Mouse (Mus musculus): Measurements from ENCODE around the gene Gm10642.

The Gm10642 gene

DNA sequence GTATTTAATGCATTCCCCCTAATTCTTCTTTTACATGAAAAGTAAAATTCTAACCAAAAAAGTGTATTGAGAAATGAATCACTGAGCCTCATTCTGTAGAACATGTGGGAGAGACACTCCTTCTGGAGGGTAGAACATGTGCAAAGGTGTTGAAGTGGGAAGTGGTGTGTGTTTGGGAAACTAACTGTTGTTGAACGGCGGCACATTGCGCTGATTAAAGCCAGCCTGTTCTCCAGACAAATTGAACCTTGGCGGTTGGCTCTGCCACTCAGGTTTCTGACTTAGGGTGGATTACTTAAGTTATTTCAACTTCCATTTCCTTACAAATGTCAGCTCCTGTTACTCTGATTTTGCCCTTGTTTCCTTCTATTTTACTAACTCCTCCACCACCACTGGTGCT is 17.6 kb downstream of the Gm10642 start:
- DNase-seq, result no peak

DNA sequence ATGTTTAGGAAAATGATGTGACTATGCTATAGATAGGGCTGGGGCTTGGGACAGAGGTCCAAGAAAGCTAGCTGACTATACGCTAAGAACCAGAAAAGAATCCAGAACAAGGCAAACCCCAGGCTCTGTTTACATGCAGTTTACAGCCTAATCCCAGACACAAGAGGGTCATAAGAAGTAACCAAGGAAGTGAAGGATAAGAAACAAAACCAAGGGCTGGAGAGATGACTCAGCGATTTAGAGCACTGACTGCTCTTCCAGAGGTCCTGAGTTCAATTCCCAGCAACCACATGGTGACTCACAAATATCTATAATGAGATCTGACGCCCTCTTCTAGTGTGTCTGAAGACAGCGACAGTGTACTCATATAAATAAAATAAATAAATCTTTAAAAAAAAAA is 19.1 kb downstream of the Gm10642 start:
- DNase-seq, result no peak

DNA sequence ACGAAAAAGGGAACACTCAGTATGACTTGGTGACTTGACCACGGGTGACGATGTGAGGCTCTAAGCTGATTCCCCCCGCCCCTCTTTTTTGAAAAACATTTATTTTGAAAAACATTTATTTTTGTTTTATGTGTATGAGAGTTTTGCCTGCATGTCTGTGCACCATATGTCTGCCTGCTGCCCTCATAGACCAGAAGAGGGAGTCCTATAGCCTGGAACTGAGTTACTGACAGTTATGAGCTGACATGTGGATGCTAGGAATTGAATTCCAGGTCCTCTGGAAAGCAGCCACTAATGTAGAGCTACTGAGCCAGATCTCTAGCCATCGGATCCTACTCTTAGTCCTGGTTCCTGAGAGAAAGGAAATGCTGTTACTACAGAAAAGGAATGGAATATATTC is 19.9 kb downstream of the Gm10642 start:
- no peak for DNase-seq

DNA sequence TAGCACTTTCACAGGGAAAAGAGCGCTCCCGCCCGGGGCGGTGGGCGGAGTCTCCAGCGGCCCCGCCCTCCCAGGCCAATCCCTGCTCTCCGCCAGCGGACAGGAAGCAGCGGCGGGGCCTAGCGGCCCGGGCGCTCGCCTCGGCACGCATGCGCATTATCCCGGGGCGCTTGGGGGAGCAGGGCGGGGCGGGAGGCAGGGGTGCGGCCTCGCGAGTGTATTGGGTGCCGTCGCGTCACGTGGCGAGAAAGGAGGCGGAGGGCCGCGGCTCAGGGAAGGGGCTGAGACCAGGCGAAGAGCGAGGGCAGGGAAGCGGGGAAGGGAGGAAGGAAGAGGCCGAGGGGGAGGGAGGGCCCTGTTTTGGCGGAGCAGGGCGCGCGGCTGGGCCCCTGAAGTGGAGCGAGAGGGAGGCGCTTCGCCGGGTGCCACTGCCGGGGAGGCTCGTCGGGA is 22.7 kb downstream of the Gm10642 start, which contains the start of gene Adam10:
Gene Adam10 (plus strand): TSS at position 316 of the 450 bp plus-strand sequence.
- DNase-seq, result peak; percentile 97 to 100

DNA sequence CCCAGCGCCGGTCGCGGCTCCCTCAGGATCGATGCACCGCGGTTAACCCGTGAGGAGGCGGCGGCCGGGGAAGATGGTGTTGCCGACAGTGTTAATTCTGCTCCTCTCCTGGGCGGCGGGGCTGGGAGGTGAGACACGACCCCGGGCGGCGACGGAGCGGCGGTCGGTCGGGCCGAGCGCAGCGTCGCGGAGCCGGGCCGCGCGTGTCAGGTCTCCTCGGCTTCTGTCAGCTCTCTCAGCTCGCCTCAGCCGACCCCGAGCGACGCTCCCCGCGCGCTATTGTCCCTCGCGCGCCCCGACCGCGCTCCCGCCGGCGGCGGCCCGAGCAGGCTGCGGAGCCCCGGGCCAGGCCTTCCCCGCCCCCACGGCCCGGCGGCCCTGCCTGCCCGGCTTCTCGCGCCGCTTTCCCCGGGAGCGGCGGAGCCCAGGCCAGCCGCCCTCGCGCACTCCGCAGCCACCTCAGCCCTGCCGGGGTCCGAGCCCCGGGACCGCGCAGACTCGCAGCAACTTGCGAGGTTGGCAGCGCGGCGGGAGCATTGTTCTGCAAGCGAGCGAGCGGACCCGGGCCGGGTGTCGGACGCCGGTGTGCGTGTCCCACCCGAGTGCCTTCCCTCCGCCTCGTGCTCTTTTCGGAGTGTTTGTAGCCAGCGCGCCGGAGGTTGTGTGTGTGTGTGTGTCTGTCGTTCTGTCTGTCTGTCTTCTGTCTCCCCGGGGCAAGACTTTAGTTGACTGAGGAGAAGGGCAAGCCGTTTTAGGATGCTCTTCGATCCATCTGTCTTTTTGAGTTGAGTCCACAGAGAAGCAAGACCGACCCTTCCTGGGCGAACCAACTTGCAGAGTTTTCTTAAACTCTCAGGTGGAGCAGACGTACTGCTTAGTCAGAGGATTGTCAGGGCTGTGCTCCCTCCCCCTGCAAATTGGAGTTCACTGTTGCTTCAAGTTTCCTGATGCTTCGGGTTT is 23.4 kb downstream of the Gm10642 start:
- peak; percentile 44 to 72 for DNase-seq

DNA sequence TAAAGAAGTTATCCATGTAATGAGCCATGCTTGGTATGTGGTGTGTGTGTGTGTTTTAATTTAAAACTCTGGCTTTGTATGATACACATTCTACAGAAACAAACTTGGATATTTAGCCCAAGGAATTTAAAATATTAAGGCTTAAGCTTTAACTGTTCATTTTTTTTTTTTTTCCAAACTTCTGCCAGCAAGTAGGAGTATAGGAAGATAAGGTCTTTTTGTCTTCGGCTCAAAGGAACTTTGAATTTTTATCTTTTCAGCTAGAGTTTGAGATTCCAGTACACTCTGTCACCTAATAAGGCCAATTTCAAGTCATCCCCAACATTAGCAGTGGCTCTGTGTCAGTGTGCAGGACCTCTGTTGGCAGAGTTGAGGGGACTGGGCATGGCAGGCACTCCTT is 26.2 kb downstream of the Gm10642 start:
- DNase-seq, result no peak

DNA sequence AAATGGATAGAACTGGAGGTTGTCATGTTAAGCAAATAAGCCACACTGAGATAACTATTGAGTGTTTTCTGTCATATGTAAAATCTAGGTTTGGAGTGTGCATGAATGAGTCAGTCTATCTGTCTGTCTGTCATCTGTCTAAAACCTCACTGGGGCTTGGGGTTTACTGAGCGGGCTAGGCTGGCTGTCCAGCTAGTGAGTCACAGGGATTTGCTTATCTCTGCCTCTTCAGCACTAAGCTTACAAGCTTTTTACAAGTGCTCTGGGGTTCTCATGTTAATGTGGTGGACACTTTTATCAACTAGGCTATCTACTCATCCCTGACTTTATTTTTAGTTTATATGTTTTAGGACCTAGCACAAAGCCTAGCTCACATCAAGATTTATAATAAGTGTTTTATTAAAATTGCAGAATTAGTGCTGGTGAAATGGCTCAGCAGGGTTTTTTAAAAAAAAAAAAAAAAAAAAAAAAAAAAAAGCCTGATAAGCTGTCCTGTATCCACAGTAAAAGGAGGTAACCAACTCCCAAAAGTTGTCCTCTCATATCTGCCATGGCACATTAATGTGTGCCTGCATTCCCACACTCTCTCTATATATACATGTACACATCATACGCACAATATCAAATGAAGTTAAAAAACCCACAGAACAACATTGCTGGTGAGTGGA is 32.4 kb downstream of the Gm10642 start:
- DNase-seq, result no peak

DNA sequence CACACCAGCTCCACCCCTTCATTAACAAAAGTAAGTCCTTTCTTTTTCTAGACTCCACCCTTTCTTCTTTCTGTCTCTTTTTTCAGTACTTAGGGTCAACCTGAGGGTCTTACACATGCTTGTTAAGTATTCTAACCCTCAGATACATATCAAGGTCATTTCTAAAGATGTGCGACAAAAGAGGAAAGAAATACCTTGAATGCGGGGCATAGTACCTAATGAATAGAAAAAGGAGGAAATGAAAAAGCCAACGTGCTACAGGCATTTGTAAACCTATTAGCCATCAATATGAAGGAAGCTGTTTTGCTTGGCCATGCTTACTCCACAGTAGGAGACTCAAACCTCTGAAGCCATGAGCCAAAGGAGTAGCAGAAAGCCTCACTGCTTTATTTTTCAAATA is 33.9 kb downstream of the Gm10642 start:
- no peak for DNase-seq

DNA sequence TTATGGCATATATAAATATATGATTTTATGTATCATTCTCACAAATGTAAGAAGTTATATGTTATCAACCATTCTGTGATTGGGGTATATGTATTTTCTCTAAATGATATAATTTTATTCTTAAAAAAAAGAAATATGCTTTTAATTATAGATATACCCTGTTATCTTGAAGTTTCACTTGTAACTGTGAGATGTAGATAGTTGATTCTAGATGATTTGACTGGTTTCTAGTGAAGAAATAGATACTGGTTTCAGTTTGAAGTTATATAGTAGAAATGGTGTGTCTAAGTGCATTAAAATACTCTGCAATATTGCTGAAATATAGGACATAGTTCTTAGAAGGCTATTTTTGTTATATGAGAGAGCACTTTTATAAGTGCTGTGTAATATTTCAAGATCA is 34.5 kb downstream of the Gm10642 start:
- DNase-seq, result no peak

DNA sequence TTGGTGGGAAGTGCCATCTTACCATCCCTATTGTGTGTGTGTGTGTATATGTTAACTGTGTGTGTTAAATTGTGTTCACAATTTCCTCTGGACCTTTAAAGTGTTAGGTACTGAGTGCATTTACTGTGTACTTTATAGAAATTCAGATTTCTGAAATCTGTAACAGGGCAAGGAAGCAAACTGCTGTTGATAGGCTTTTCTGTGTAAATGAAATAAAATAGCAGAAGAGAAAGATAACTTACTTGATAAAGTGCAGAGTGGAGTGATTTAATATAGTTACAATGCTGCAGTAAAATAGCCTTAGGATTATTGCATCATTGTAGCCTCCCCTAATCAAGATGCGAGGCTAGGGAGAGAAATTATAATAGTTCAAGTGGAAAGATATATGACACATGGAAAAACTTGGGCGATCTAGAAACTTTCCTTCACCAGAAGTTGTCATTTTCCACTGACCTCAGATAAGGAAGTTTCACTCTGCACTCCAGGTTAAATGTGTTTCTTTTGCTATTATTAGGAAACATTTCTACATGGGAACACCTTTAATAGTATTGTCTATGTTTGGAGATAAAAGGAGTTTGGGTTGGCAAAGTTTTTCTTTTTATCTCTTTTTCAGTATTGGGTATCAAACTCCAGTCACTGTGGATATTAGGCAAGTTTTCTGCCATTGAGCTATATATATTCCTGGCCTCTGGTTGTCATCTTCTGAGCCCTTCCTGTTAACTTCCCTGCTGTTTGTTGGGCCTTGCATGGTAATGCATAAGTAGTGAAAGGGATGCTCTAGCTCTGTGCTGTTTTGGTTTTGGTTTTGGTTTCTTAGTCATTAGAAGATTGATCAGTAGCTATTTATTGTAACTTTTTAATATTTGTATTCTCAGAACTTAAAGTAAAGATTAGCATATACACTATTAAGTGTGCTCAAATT is 36.0 kb downstream of the Gm10642 start:
- no peak for DNase-seq

DNA sequence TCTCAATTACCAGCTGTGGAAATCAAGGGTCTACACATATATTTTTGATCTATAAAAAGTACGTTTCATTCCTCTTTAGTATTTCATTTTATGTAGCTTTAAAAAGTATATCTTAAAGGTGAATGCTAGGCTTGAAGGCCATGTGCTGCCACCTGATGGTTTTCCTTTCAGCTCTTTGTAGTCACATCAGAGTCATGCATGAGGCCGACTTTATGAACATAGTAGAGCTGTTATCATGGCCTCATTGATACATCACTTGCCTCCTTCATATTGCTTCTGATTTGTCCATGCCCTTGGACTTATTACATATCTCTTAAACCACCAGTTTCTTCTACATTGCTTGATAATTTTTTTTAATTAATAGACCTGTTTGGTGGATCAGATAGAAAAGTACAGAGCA is 39.7 kb downstream of the Gm10642 start:
- no peak for DNase-seq

DNA sequence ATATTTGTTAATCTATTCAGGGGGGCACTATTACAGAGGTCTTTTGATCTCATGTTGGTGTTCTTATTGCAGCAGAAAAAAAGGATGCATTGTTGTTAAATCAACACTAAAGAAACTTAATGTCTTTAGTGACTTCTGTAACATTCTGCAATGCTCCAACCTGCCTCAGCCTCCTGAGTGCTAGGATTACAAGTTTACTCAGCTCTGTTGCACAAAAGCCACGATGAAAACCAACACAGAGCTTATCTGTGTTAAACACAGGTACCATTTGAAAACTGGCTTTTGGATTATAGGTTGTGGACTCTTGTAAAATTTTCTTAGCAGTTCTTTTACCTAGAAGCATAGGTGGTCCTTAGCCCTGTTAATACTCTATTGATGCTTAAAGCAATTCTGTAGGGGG is 42.0 kb downstream of the Gm10642 start:
- no peak for DNase-seq

DNA sequence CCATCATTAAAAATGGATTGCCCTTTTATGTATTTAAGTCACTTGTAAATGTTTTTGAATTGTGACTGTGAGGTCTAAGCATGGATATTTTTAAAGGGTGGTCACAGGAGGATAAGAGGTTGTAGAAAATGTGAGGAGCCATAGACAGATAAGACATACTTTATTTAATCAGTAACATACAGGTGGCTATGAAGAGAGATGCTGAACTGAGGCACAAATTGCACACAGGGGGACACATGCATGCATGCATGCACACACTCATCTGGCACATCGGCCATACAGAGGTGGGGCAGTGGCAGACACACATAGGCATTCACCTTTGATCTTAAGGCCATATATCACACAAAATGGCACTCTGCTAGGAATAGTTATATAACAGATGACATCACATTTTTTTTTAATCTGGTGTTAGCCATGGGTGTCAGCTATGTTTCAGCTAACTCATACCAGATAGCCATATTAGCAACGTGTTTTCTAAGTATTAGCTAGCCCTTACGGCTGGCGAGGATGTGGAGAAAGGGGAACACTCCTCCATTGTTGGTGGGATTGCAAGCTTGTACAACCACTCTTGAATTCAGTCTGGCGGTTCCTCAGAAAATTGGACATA is 47.6 kb downstream of the Gm10642 start:
- no peak for DNase-seq

DNA sequence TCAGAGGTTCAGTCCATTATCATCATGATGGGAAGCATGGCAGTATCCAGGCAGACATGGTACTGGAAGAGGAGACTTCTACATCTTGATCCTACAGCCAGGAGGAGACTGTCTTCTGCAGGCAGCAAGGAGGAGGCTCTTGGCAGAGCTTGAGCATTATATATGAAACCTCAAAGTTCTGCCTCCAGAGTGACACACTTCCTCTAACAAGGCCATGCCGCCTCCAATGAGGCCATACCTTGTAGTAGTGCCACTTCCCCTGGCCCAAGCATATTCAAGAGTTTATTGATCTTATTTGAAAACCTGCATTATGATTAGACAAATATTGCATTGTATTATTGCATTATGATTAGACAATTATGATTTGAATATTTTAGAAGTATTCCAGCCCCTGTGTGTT is 50.4 kb downstream of the Gm10642 start:
- no peak for DNase-seq
